Mouse (Mus musculus) regulatory T cell (primary cell): Measurements from ENCODE around the gene Efna2.

ENCODE experiments used
- in situ Hi-C: fragments of 300-600 bp; cut with MboI, MseI; formaldehyde crosslinking; loops from one replicate; pipeline ENCODE4 v1.15.1; 2025; ENCODE audit warnings: high pct_unique_total_duplicates

Efna2 gene

GRCm38 (mm10) chr10:80141786-80142529 lies 37.3 kb upstream of the Efna2 start:
- in situ Hi-C loops = loop anchor here (5.0 kb wide), 1 partner anchor 155 kb away; the partner anchor contains the start of gene Cnn2

GRCm38 (mm10) chr10:80142530-80142925 lies 36.8 kb upstream of the Efna2 start:
- in situ Hi-C loops = loop anchor here (5.0 kb wide), 1 partner anchor 155 kb away; the partner anchor contains the start of gene Cnn2

GRCm38 (mm10) chr10:80143664-80144063 lies 35.6 kb upstream of the Efna2 start:
- in situ Hi-C loops = loop anchor here (5.0 kb wide), 1 partner anchor 156 kb away; the partner anchor contains the start of gene Cnn2

- in situ Hi-C loops = loop anchor here (5.0 kb wide), 1 partner anchor 157 kb away; the partner anchor contains the start of gene Cnn2
These were observed 35.1 kb upstream of the Efna2 start for GRCm38 (mm10) chr10:80144159-80144558.

GRCm38 (mm10) chr10:80144864-80145838 lies 34.1 kb upstream of the Efna2 start:
- in situ Hi-C loops = loop anchor here (5.0 kb wide), 1 partner anchor 158 kb away; the partner anchor contains the start of gene Cnn2

- in situ Hi-C loops = no loop called here
These were observed 33.4 kb upstream of the Efna2 start for GRCm38 (mm10) chr10:80145896-80146295.

- in situ Hi-C loops = no loop called here
These were observed 32.7 kb upstream of the Efna2 start for GRCm38 (mm10) chr10:80146568-80147011.

GRCm38 (mm10) chr10:80147146-80147718 lies 32.0 kb upstream of the Efna2 start:
- in situ Hi-C loops = no loop called here

GRCm38 (mm10) chr10:80147719-80148601 lies 31.3 kb upstream of the Efna2 start, which contains the start of gene Midn:
Gene Midn, plus strand, starts transcription at chr10:80148272.
- in situ Hi-C loops = no loop called here

- in situ Hi-C loops = no loop called here
These were observed 30.5 kb upstream of the Efna2 start for GRCm38 (mm10) chr10:80148610-80149290.

GRCm38 (mm10) chr10:80149291-80150225 lies 29.7 kb upstream of the Efna2 start:
- in situ Hi-C loops = no loop called here

GRCm38 (mm10) chr10:80150226-80151210 lies 28.8 kb upstream of the Efna2 start:
- in situ Hi-C loops = no loop called here

GRCm38 (mm10) chr10:80151211-80152034 lies 27.9 kb upstream of the Efna2 start:
- in situ Hi-C loops = no loop called here

GRCm38 (mm10) chr10:80152071-80152872 lies 27.0 kb upstream of the Efna2 start:
- in situ Hi-C loops = no loop called here

GRCm38 (mm10) chr10:80152873-80153260 lies 26.4 kb upstream of the Efna2 start:
- in situ Hi-C loops = no loop called here

- in situ Hi-C loops = no loop called here
These were observed 25.6 kb upstream of the Efna2 start for GRCm38 (mm10) chr10:80153713-80154112.
